Mouse (Mus musculus) brain, embryonic 14.5 days (tissue): ENCODE measurements at regions not wholly inside any gene's neighbourhood (a gene's known extent, or its start where the extent isn't known, plus 50 kb on each side); places are given as distances from the start of the nearest gene placed in this dataset.

Experiments used
- DNase-seq: peaks from one replicate; pipeline ENCODE4 v3.0.0-alpha.2; 2011; ENCODE audit warnings: low read depth
- CTCF ChIP-seq: fragments of 200-500 bp; IDR thresholded peaks from 2 replicates; pipeline ENCODE4 v1.5.1; 2012; ENCODE audit warnings: inconsistent platforms, mild to moderate bottlenecking, moderate library complexity, borderline replicate concordance; ENCODE audit not compliant: insufficient read depth, insufficient read length; ENCODE audit errors: extremely low read depth
- POLR2A ChIP-seq: fragments of 200-500 bp; IDR thresholded peaks from 2 replicates; pipeline ENCODE4 v1.6.1; 2012; ENCODE audit warnings: mild to moderate bottlenecking, inconsistent platforms, borderline replicate concordance; ENCODE audit not compliant: poor library complexity, insufficient read depth, insufficient read length, severe bottlenecking; ENCODE audit errors: extremely low read depth

DNA sequence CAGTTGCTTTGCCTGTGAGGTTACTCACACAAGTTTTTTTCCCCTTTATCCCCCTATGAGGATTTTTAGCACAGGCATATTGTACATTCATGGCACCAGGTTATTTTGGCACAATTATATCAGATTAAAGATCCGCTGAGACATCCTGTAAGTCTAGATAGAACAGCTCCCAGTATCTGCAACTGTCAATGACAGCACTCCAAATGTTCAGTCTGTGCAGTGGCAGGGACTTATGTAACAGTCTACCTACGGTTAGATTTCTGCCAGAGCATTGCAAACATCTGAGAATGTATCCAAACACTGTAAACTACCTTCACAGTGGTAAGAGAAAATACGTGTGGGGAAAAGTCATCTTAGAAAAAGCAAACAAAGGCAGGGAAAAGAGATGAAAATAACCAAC lies 163.5 kb upstream of the Kcnh7 start:
- no peak for TF ChIP-seq POLR2A
- no peak for TF ChIP-seq CTCF
- peak; percentile 3 for DNase-seq

- DNase-seq = peak; percentile 32
- TF ChIP-seq POLR2A = no peak
- TF ChIP-seq CTCF = no peak
Measured at GRCm38 (mm10) chr2:63326750-63327149, 142.7 kb upstream of the Kcnh7 start.

GRCm38 (mm10) chr2:63280911-63281310 lies 96.8 kb upstream of the Kcnh7 start:
- TF ChIP-seq CTCF (no peak), POLR2A (no peak)
- no peak for DNase-seq

- DNase-seq = peak; percentile 71
- no peak for TF ChIP-seq POLR2A
- TF ChIP-seq CTCF = no peak
Measured at GRCm38 (mm10) chr2:63273799-63274203, 89.7 kb upstream of the Kcnh7 start.

DNA sequence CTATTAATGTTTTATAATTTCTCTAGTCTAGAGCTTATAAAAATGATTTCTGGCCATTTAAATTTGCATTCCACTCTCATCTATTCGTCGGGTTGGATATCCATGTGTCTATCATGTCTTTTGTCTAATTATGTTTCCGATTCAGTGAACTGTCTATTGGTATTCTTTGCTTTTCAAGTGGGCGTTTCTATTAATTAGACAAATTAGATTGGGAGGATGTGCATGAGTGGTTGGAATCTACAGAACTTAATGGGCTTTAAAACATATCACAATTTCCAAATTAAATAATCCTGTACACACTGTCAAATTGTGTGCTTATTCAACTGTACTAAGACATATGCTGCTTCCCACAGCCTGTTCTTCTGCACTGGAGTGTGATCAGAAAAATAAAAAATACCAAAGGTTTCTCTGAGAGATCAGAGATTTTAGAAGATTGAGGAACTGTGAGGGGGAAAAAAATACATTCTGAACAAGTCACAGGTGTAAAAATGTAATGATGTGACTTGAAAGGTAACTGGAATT lies 62.1 kb upstream of the Kcnh7 start:
- DNase-seq = peak; percentile 23
- TF ChIP-seq POLR2A (no peak), CTCF (no peak)

DNA sequence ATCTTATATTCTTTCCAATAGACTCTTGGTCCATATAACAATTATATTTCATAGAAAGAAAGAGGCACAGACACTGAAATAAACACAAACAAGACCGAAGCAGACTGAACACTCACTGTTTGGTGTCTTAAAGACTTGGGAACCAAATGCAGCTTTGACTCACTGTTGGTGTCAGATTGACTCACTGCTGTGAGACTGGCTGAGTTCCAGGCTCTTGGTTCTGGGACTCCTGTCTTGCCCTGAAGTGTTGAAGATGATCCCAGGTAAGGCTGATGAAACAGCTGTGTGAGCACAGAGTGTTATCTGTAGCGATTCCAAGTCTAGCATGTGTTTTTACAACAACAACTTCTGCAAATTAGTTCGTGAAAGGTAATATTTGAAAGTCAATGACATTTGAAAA lies 55.2 kb upstream of the Kcnh7 start:
- TF ChIP-seq CTCF = no peak
- TF ChIP-seq POLR2A = no peak
- DNase-seq = peak; percentile 12
